Mouse (Mus musculus): Measurements from ENCODE around the gene Olfr222. TPM values are rescaled to one million over a fixed set of nuclear protein-coding genes. Genes with fewer than 3 reads are reported as not detected.
A peak's percentile ranks its signal among the peaks of the same experiment; 100 is the strongest.

Olfr222 gene
- polyA plus RNA-seq, 1 experiment from 2014 or later, result not detected

DNA sequence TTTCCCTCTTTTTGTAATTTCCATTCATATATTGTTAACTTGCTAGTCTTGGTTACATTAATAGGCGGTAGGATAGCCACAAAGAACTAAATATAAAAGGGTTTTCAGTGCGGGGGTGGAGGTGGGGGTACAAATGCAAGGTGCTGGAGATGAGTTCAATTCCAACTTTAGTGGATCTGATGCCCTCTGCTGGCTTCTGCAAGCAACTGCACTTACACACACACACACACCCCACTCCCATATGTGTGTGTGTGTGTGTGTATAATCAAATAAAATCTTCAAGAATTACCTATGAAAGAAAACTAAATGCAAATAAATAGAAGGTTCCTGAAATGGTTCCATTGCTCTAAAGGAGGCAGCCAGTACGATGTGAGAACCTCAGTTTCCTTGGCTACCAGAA lies 6.7 kb downstream of the Olfr222 start:
- Histone ChIP-seq H3K9me3 (ENCODE audit: low read depth, low read length) (no peaks in the 10 kb centered on the region), H3K9ac (no peak overlapping the region), H3K4me2 (no peak overlapping the region), H3K36me3 (ENCODE audit: insufficient read depth) (no peaks in the 10 kb centered on the region), H3K4me3 (ENCODE audit: low read depth, low read length) (no peak overlapping the region), H3K4me1 (ENCODE audit: insufficient read depth) (no peaks in the 10 kb centered on the region), H3K27me3 (ENCODE audit: insufficient read depth, low read length) (0 out of 2 replicates have a peak, but pooled peaks cover 4% of the 10 kb centered on the region), H3K27ac (ENCODE audit: low read depth) (no peak overlapping the region)
- DNase-seq (peak; percentile 43), ATAC-seq (ENCODE audit: insufficient read depth) (no peak)
- TF ChIP-seq CTCF (IDR thresholded peaks at IDR 0.05; ENCODE audit: low read depth), result peak; percentile 66
- WGBS, result 52% methylated on average over 3 of the region's 3 CpGs

DNA sequence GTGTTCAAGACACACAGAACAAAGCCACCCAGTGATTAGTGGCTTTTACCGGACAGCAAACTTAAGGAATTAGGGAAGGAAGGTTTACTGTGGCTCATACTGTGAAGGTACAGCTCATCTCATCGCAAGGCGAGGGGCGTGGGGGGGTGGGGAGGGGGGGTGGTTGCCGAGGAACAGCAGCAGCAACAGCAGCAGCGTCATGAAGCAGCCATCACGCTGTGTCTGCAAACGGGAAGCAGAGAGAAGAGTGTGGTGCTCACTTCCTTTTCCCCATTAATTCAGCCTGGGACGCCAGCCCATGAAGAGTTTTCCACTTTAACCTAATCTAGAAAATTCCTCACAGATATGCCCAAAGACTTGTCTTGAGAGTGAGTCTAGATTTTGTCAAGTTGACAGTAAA lies 13.2 kb downstream of the Olfr222 start:
- Histone ChIP-seq H3K9ac (no peak overlapping the region), H3K4me1 (ENCODE audit: insufficient read depth) (no peaks in the 10 kb centered on the region), H3K9me3 (ENCODE audit: low read depth, low read length) (no peaks in the 10 kb centered on the region), H3K4me3 (ENCODE audit: low read depth, low read length) (no peak overlapping the region), H3K36me3 (ENCODE audit: insufficient read depth) (no peaks in the 10 kb centered on the region), H3K4me2 (no peak overlapping the region), H3K27ac (ENCODE audit: low read depth) (no peak overlapping the region), H3K27me3 (ENCODE audit: insufficient read depth, low read length) (no peaks in the 10 kb centered on the region)
- no peak for TF ChIP-seq CTCF (IDR thresholded peaks at IDR 0.05; ENCODE audit: low read depth)
- ATAC-seq (ENCODE audit: insufficient read depth) (no peak), DNase-seq (no peak)
- WGBS, result 66% methylated on average over 9 of the region's 9 CpGs

DNA sequence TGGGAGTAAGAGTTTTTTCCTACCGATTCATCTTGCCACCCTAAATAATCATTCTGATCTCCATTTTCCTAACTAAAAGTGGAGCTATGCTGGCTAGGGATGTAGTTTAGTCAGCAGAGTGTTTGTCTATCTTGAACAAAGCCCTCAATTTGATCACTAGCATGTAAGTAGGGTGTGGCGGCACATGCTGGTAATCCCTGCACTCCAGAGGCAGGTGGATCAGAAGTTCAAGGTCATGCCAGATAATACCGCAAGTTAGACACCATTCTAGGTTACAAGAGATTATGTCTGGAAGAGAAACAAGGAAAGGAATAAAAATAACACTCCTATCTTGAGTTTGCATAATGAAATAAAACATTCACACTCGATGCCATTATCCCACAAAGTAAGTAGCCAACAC lies 13.7 kb downstream of the Olfr222 start:
- H3K9me3 ChIP-seq (ENCODE audit: low read depth, low read length), result no peaks in the 10 kb centered on the region
- H3K4me1 ChIP-seq (ENCODE audit: insufficient read depth), result no peaks in the 10 kb centered on the region
- H3K9ac ChIP-seq, result no peak overlapping the region
- no peaks in the 10 kb centered on the region for H3K27me3 ChIP-seq (ENCODE audit: insufficient read depth, low read length)
- H3K4me2 ChIP-seq, result no peak overlapping the region
- no peak for TF ChIP-seq CTCF (IDR thresholded peaks at IDR 0.05; ENCODE audit: low read depth)
- no peak overlapping the region for H3K4me3 ChIP-seq (ENCODE audit: low read depth, low read length)
- WGBS, result 88% methylated on average over 4 of the region's 4 CpGs
- no peak overlapping the region for H3K27ac ChIP-seq (ENCODE audit: low read depth)
- DNase-seq (no peak), ATAC-seq (ENCODE audit: insufficient read depth) (no peak)
- H3K36me3 ChIP-seq (ENCODE audit: insufficient read depth), result no peaks in the 10 kb centered on the region

DNA sequence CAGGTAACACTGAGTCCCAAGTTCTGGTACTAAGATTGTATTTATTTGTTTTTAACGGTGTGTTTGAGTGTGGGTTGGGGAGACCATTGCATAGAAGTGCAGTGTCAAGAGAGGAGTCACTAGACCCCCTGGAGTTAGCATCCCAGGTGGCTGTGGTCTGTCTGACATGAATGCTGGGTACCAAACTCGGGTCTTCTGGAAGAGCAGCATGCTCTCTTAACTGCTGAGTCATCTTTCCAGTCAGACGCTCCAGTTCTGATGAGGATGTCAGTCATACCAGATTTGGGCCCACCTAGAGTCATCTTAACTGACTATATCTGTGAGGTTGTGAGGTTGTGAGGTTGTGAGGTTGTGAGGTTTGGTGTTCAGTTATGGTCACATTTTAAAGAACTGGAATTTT lies 15.1 kb downstream of the Olfr222 start:
- ATAC-seq (ENCODE audit: insufficient read depth), result no peak
- no peaks in the 10 kb centered on the region for H3K9me3 ChIP-seq (ENCODE audit: low read depth, low read length)
- WGBS, result 60% methylated on average over 3 of the region's 3 CpGs
- no peak overlapping the region for H3K4me3 ChIP-seq (ENCODE audit: low read depth, low read length)
- no peaks in the 10 kb centered on the region for H3K36me3 ChIP-seq (ENCODE audit: insufficient read depth)
- H3K4me1 ChIP-seq (ENCODE audit: insufficient read depth), result no peaks in the 10 kb centered on the region
- H3K4me2 ChIP-seq, result no peak overlapping the region
- no peaks in the 10 kb centered on the region for H3K27me3 ChIP-seq (ENCODE audit: insufficient read depth, low read length)
- H3K27ac ChIP-seq (ENCODE audit: low read depth), result no peak overlapping the region
- DNase-seq, result no peak
- no peak overlapping the region for H3K9ac ChIP-seq
- TF ChIP-seq CTCF (IDR thresholded peaks at IDR 0.05; ENCODE audit: low read depth), result no peak

DNA sequence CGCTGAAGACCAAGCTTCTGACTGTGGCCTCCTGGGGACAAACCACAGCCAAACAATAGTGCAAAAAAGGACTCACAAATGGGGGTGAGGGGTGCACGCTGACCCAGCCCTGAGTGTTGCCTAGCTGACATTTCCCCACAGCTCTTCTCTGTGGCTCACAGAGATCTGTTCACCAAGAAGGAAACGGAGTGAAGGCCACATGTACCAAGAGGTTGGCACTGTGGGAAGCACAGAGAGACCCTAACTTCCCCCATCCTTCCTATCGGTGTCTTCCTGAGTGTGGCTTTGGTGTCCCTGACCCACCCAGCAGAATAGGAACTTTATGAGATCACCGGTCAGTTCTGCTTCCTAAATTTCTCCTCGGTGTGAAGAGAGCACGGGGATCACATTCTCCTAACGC lies 21.5 kb downstream of the Olfr222 start:
- DNase-seq, result no peak
- WGBS, result 73% methylated on average over 8 of the region's 8 CpGs

DNA sequence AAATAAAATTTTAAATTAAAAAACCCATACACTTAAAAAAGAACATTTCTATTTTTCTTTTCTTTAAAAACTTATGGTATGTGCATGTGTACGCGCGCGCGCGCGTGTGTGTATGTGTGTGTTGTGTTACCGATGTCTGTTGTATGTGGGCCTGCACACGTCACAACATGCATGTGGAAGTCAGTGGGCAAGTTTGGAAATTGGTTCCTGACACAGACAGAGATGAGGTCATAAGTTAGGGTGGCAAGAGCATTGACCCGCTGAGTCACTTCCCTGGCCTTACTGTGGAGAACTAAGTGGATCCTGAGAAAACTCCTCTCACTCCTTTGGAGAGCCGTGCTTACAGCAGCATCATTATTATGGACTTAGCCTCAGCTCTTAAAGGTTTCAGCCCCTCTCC lies 21.9 kb downstream of the Olfr222 start:
- H3K27me3 ChIP-seq (ENCODE audit: insufficient read depth, low read length), result no peaks in the 10 kb centered on the region
- DNase-seq (no peak), ATAC-seq (ENCODE audit: insufficient read depth) (no peak)
- H3K27ac ChIP-seq (ENCODE audit: low read depth), result no peak overlapping the region
- no peak overlapping the region for H3K4me2 ChIP-seq
- H3K4me1 ChIP-seq (ENCODE audit: insufficient read depth), result no peaks in the 10 kb centered on the region
- no peak for TF ChIP-seq CTCF (IDR thresholded peaks at IDR 0.05; ENCODE audit: low read depth)
- no peaks in the 10 kb centered on the region for H3K9me3 ChIP-seq (ENCODE audit: low read depth, low read length)
- H3K36me3 ChIP-seq (ENCODE audit: insufficient read depth), result no peaks in the 10 kb centered on the region
- H3K4me3 ChIP-seq (ENCODE audit: low read depth, low read length), result no peak overlapping the region
- WGBS, result 93% methylated on average over 11 of the region's 11 CpGs
- no peak overlapping the region for H3K9ac ChIP-seq

More for the DNA sequence above, 21.5 kb downstream of the Olfr222 start:
- Histone ChIP-seq H3K9ac (no peak overlapping the region), H3K36me3 (ENCODE audit: insufficient read depth) (no peaks in the 10 kb centered on the region), H3K4me3 (ENCODE audit: low read depth, low read length) (no peak overlapping the region), H3K27ac (ENCODE audit: low read depth) (no peak overlapping the region), H3K9me3 (ENCODE audit: low read depth, low read length) (no peaks in the 10 kb centered on the region), H3K27me3 (ENCODE audit: insufficient read depth, low read length) (no peaks in the 10 kb centered on the region), H3K4me2 (no peak overlapping the region), H3K4me1 (ENCODE audit: insufficient read depth) (no peaks in the 10 kb centered on the region)
- no peak for TF ChIP-seq CTCF (IDR thresholded peaks at IDR 0.05; ENCODE audit: low read depth)
- ATAC-seq (ENCODE audit: insufficient read depth), result no peak

DNA sequence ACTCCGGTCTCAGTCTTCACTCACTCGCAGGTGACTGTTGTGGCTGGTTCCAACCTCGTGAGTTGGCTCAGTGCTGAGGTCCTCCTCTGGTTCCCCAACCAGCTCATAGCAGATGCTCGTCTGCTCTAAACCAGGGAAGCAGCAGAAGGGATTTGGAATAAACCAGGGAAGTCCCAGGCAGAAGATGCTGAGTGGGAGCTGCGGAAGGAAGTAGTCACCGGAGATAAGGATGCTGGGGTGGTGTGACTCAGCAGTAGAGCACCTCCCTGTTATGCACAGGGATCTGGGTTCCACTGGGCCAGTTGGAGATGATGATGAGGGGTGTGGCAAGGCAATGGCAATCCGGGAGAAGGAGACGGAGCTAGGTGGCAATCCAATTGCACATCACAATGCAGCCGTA lies 32.0 kb downstream of the Olfr222 start:
- Histone ChIP-seq H3K4me3 (ENCODE audit: low read depth, low read length) (no peak overlapping the region), H3K4me2 (no peak overlapping the region), H3K27me3 (ENCODE audit: insufficient read depth, low read length) (no peaks in the 10 kb centered on the region), H3K27ac (ENCODE audit: low read depth) (no peak overlapping the region), H3K36me3 (ENCODE audit: insufficient read depth) (no peaks in the 10 kb centered on the region), H3K9me3 (ENCODE audit: low read depth, low read length) (no peaks in the 10 kb centered on the region), H3K4me1 (ENCODE audit: insufficient read depth) (no peaks in the 10 kb centered on the region), H3K9ac (no peak overlapping the region)
- 77% methylated on average over 9 of the region's 9 CpGs for WGBS
- no peak for ATAC-seq (ENCODE audit: insufficient read depth)
- no peak for TF ChIP-seq CTCF (IDR thresholded peaks at IDR 0.05; ENCODE audit: low read depth)
- DNase-seq, result no peak

DNA sequence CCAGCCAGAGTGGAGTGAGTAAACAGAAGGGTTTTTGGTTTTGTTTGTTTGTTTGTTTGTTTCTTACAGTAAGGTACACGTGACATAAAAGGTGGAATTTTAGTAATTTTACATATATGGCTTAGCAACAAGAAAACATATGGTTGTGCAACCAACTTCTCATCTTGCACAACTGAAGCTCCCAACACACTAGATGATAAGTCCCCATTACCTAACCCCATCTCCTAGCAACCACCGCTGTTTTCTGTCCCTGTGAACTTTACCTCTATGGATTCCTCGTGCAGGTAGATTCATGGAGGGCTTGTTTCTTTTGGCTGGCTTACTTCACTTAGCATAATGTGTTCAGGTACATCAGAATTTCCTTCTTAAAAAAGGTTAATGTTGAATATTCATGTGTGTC lies 32.7 kb downstream of the Olfr222 start:
- 71% methylated on average over 3 of the region's 3 CpGs for WGBS
- Histone ChIP-seq H3K9me3 (ENCODE audit: low read depth, low read length) (no peaks in the 10 kb centered on the region), H3K9ac (no peak overlapping the region), H3K4me1 (ENCODE audit: insufficient read depth) (no peaks in the 10 kb centered on the region), H3K4me3 (ENCODE audit: low read depth, low read length) (no peak overlapping the region), H3K4me2 (no peak overlapping the region), H3K27me3 (ENCODE audit: insufficient read depth, low read length) (no peaks in the 10 kb centered on the region), H3K27ac (ENCODE audit: low read depth) (no peak overlapping the region), H3K36me3 (ENCODE audit: insufficient read depth) (no peaks in the 10 kb centered on the region)
- DNase-seq (no peak), ATAC-seq (ENCODE audit: insufficient read depth) (no peak)
- no peak for TF ChIP-seq CTCF (IDR thresholded peaks at IDR 0.05; ENCODE audit: low read depth)
